Mouse (Mus musculus) megakaryocyte, embryonic 14.5 days (primary cell): ENCODE measurements around the gene Arnt2.

ENCODE experiments used
- FLI1 ChIP-seq: IDR thresholded peaks from 2 replicates; pipeline ENCODE4 v1.6.1; 2012; ENCODE audit warnings: low read length, inconsistent platforms, mixed read lengths
- GATA1 ChIP-seq: IDR thresholded peaks from 3 replicates; pipeline ENCODE4 v1.6.1; 2012; ENCODE audit warnings: mixed read lengths, low read length, inconsistent platforms, borderline replicate concordance

- TF ChIP-seq FLI1 (no peak), GATA1 (no peak)
These were observed 37.1 kb upstream of the Arnt2 start for GRCm38 (mm10) chr7:84447060-84447459.
